Mouse (Mus musculus) heart, embryonic 15.5 days (tissue): Measurements from ENCODE around the gene Zfp804b. TPM values are rescaled to one million over a fixed set of nuclear protein-coding genes. Genes with fewer than 3 reads are reported as not detected.

Source experiments
- polyA plus RNA-seq: library from polyadenylated mRNA; unstranded; fragments of >200 nt; fragmentation: Nextera tagmentation; extraction: Ambion mirVana; gene quantifications from 2 replicates; pipeline ENCODE4 v1.2.1, GENCODE M21; 2015

The Zfp804b gene
- polyA plus RNA-seq, 1 experiment from 2014 or later, result 0.16 TPM

Other genes starting within 250 kb of the Zfp804b start
- 0.16 TPM in 1 of 2 replicates, not detected in the other for gene Tex47, start 40.6 kb downstream of the Zfp804b start, polyA plus RNA-seq